Comparison of ENCODE assay signal across 8 mouse cellular contexts in the genomic region with DNA sequence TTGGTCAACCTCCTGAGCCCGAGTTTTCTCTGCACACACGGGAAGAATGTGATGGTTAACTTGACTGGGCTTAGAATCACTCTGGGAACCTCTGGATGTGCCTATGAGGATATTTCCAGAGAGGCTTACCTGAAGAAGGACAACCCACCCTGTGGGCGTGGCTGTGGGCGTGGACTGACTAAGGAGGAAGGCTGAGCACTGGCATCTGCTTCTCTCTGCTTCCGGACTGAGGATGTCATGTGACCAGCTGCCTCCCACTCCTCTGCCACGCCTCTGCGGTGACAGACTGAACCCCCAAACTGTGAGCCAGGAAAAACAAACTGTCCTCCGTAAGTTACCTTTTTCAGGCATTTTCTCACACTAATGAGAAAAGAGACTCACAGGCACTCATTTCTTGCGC. TPM values are rescaled to one million over a fixed set of nuclear protein-coding genes. Genes with fewer than 3 reads are reported as not detected.
DNase-seq lines count a peak whose midpoint lies in the region; ATAC-seq and TF ChIP-seq lines count a peak whose summit lies in the region.

No protein-coding gene starts in this region.

- H3K27me3 ChIP-seq in embryonic facial prominence, embryonic 14.5 days (replicated peaks; ENCODE audit: control insufficient read depth, insufficient read depth, low read length), result no peaks in the 10 kb centered on the region
- no peaks in the 10 kb centered on the region for H3K27me3 ChIP-seq in stomach, embryonic 14.5 days (ENCODE audit: control insufficient read depth, insufficient read depth, low read length)

- no peaks in the 10 kb centered on the region for H3K36me3 ChIP-seq in embryonic facial prominence, embryonic 14.5 days (ENCODE audit: control insufficient read depth, insufficient read depth, low read length)
- no peaks in the 10 kb centered on the region for H3K36me3 ChIP-seq in stomach, embryonic 14.5 days (ENCODE audit: control insufficient read depth, insufficient read depth, low read length)

- H3K27ac ChIP-seq in embryonic facial prominence, embryonic 14.5 days (replicated peaks; ENCODE audit: low read depth, low read length), result no peak overlapping the region
- no peak overlapping the region for H3K27ac ChIP-seq in stomach, embryonic 14.5 days (ENCODE audit: low read length)
- H3K27ac ChIP-seq in layer of hippocampus, adult 2 months, result no peak overlapping the region

- H3K4me3 ChIP-seq in embryonic facial prominence, embryonic 14.5 days (ENCODE audit: low read depth, low read length), result peak overlapping the region; percentile 15; the same call in 1 of the 2 replicates
- no peak overlapping the region for H3K4me3 ChIP-seq in stomach, embryonic 14.5 days (ENCODE audit: low read depth, low read length)
- H3K4me3 ChIP-seq in layer of hippocampus, adult 2 months, result no peak overlapping the region; the same call in 1 of the 2 replicates

- H3K4me2 ChIP-seq in embryonic facial prominence, embryonic 14.5 days (ENCODE audit: low read depth, low read length), result peak overlapping the region; percentile 27
- H3K4me2 ChIP-seq in stomach, embryonic 14.5 days (replicated peaks; ENCODE audit: low read depth, low read length), result peak overlapping the region; percentile 23

- no peak overlapping the region for H3K9ac ChIP-seq in embryonic facial prominence, embryonic 14.5 days (ENCODE audit: low read depth, low read length)
- no peak overlapping the region for H3K9ac ChIP-seq in stomach, embryonic 14.5 days (replicated peaks; ENCODE audit: low read depth, low read length)

- 19% methylated on average over 9 of the region's 9 CpGs for WGBS in embryonic facial prominence, embryonic 14.5 days
- 14% methylated on average over 9 of the region's 9 CpGs for WGBS in stomach, embryonic 14.5 days

- H3K4me1 ChIP-seq in embryonic facial prominence, embryonic 14.5 days (ENCODE audit: control insufficient read depth, insufficient read depth, low read length), result peaks cover 7% of the 10 kb centered on the region
- H3K4me1 ChIP-seq in stomach, embryonic 14.5 days (ENCODE audit: control insufficient read depth, insufficient read depth, low read length), result no peaks in the 10 kb centered on the region; the same call in 1 of the 2 replicates

- peak; percentile 39; the same call in 1 of the 2 replicates for ATAC-seq in embryonic facial prominence, embryonic 14.5 days (ENCODE audit: low read depth)
- ATAC-seq in stomach, embryonic 14.5 days (ENCODE audit: insufficient number of reproducible peaks, insufficient read depth, low FRiP score, low read depth), result no peak

- TF ChIP-seq CTCF in layer of hippocampus, adult 2 months (conservative IDR thresholded peaks at IDR 0.05), result no peak

- no peaks in the 10 kb centered on the region for H3K9me3 ChIP-seq in embryonic facial prominence, embryonic 14.5 days (ENCODE audit: control insufficient read depth, low read length)
- H3K9me3 ChIP-seq in stomach, embryonic 14.5 days (ENCODE audit: control insufficient read depth, low read depth, low read length), result no peaks in the 10 kb centered on the region

- DNase-seq in ovary, postnatal 36 days (ENCODE audit: low spot score), result peak; percentile 50
- no peak for DNase-seq in ovary, postnatal 14 days (ENCODE audit: low spot score)
- DNase-seq in embryonic facial prominence, embryonic 14.5 days (ENCODE audit: low spot score), result peak; percentile 73
- DNase-seq in kidney, adult 18-20 months, result peak; percentile 80
- peak; percentile 73 to 77 for DNase-seq in lung, adult 18-20 months
- no peak for DNase-seq in layer of hippocampus, adult 2 months (ENCODE audit: low spot score in 2 of 2)
- DNase-seq in layer of hippocampus, postnatal 14 days (ENCODE audit: low spot score in 2 of 2), result no peak

RNA-seq across cellular contexts. Expression of a gene that starts 33.3 kb away (rescaled TPM):
- 37.1 and 74.1 TPM in 2 replicates for polyA plus RNA-seq in embryonic facial prominence, embryonic 14.5 days (2014; fragmentation: Nextera tagmentation; extraction: Ambion mirVana)
- 3.1 and 5.4 TPM in 2 replicates for polyA plus RNA-seq in stomach, embryonic 14.5 days (2014; fragmentation: Nextera tagmentation; extraction: Ambion mirVana)
- total RNA-seq in layer of hippocampus, adult 2 months (2021), result 1 to 10 TPM; 1.2 to 1.9 TPM
- 1 to 10 TPM; 1.2 to 2.1 TPM for total RNA-seq in layer of hippocampus, postnatal 14 days (2021)

Comparison
In these comparisons a context has a peak if more than half of its experiments do, and no peak if none do; other contexts are left out.
1. DNase-seq: peak in ovary, postnatal 36 days (single experiment), embryonic facial prominence, embryonic 14.5 days (single experiment), kidney, adult 18-20 months (single experiment) and lung, adult 18-20 months (2 of 2); none in ovary, postnatal 14 days (single experiment), layer of hippocampus, adult 2 months (0 of 2) and layer of hippocampus, postnatal 14 days (0 of 2).